Mouse (Mus musculus): ENCODE results near the gene Hoxc11. TPM values are rescaled to one million over a fixed set of nuclear protein-coding genes. Genes with fewer than 3 reads are reported as not detected.

Gene Hoxc11
- total and polyA plus RNA-seq, 2 experiments: not detected

DNA sequence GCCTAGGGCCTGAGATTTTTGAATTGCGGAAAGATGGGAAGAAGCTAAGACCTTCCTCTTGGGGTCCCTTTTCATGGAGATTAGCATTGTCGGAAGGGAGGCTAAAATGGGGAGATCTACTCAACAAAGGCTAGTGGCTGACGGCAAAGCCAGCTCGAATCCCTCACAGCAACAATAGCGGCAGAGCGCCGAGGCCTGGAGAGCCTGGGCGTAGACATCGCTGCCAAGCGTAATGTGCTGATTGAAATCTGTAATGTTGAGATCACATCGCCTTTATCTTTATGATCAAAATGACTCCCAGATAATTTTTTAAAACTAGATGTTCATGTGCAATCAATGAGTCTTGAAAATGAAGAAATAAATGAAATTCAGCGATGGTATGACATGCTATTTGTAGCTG is 19.8 kb upstream of the Hoxc11 start:
- H3K36me3 ChIP-seq (ENCODE audit: control insufficient read depth, insufficient read depth, low read length): no peaks in the 10 kb centered on the region
- H3K4me1 ChIP-seq (ENCODE audit: control insufficient read depth, insufficient read depth, low read length): no peaks in the 10 kb centered on the region
- no peak overlapping the region for H3K9ac ChIP-seq (ENCODE audit: low read depth, low read length)
- TF ChIP-seq POLR2A (IDR thresholded peaks at IDR 0.05; ENCODE audit: extremely low read depth, insufficient read depth, low read length) (no peak), CTCF (IDR thresholded peaks at IDR 0.05; ENCODE audit: low read depth, low read length) (no peak)
- H3K79me2 ChIP-seq (ENCODE audit: control insufficient read depth, insufficient read depth, low read length): 0 out of 2 replicates have a peak, but pooled peaks cover 3% of the 10 kb centered on the region
- H3K27ac ChIP-seq (replicated peaks; ENCODE audit: insufficient read depth, low read depth, low read length): no peak overlapping the region
- H3K27me3 ChIP-seq (ENCODE audit: control insufficient read depth, insufficient read depth, low read length): peaks cover 30% of the 10 kb centered on the region
- 6% methylated on average over 12 of the region's 12 CpGs for WGBS
- no peak overlapping the region for H3K4me3 ChIP-seq (ENCODE audit: insufficient read depth, low read depth, low read length)
- DNase-seq (ENCODE audit: extremely low read depth, low read depth, low spot score): no peak

- no peak for TF ChIP-seq CTCF (IDR thresholded peaks at IDR 0.05; ENCODE audit: low read depth, low read length)
- TF ChIP-seq POLR2A (IDR thresholded peaks at IDR 0.05; ENCODE audit: extremely low read depth, insufficient read depth, low read length): no peak
- H3K9ac ChIP-seq (ENCODE audit: low read depth, low read length): no peak overlapping the region
- no peak overlapping the region for H3K4me3 ChIP-seq (ENCODE audit: insufficient read depth, low read depth, low read length)
- no peak for DNase-seq (ENCODE audit: extremely low read depth, low read depth, low spot score)
- H3K79me2 ChIP-seq (ENCODE audit: control insufficient read depth, insufficient read depth, low read length): 0 out of 2 replicates have a peak, but pooled peaks cover 3% of the 10 kb centered on the region
- 2% methylated on average over 26 of the region's 27 CpGs for WGBS
- no peaks in the 10 kb centered on the region for H3K36me3 ChIP-seq (ENCODE audit: control insufficient read depth, insufficient read depth, low read length)
- no peak overlapping the region for H3K27ac ChIP-seq (replicated peaks; ENCODE audit: insufficient read depth, low read depth, low read length)
- peaks cover 32% of the 10 kb centered on the region for H3K27me3 ChIP-seq (ENCODE audit: control insufficient read depth, insufficient read depth, low read length)
- H3K4me1 ChIP-seq (ENCODE audit: control insufficient read depth, insufficient read depth, low read length): no peaks in the 10 kb centered on the region
Observed at GRCm38 (mm10) chr15:102934897-102935296, 19.3 kb upstream of the Hoxc11 start.

GRCm38 (mm10) chr15:102936279-102936972 is 17.8 kb upstream of the Hoxc11 start, which contains the start of gene Hoxc12:
TSS of gene Hoxc12 (plus strand) at chr15:102936757.
- no peak within 1 kb of the TSS for H3K4me3 ChIP-seq (ENCODE audit: insufficient read depth, low read depth, low read length)
- no peak for TF ChIP-seq POLR2A (IDR thresholded peaks at IDR 0.05; ENCODE audit: extremely low read depth, insufficient read depth, low read length)
- no peak for TF ChIP-seq CTCF (IDR thresholded peaks at IDR 0.05; ENCODE audit: low read depth, low read length)
- H3K9ac ChIP-seq (ENCODE audit: low read depth, low read length): no peak within 1 kb of the TSS
- H3K79me2 ChIP-seq (ENCODE audit: control insufficient read depth, insufficient read depth, low read length): 0 out of 2 replicates have a peak, but pooled peaks cover 3% of the 10 kb centered on the region
- peaks cover 29% of the 10 kb centered on the region for H3K27me3 ChIP-seq (ENCODE audit: control insufficient read depth, insufficient read depth, low read length)
- 4% methylated on average over 31 of the region's 31 CpGs for WGBS
- H3K36me3 ChIP-seq (ENCODE audit: control insufficient read depth, insufficient read depth, low read length): no peaks in the 10 kb centered on the region
- H3K4me1 ChIP-seq (ENCODE audit: control insufficient read depth, insufficient read depth, low read length): no peaks in the 10 kb centered on the region
- H3K27ac ChIP-seq (replicated peaks; ENCODE audit: insufficient read depth, low read depth, low read length): no peak within 1 kb of the TSS
- no peak for DNase-seq (ENCODE audit: extremely low read depth, low read depth, low spot score)

GRCm38 (mm10) chr15:102937036-102937666 is 17.1 kb upstream of the Hoxc11 start:
- 0 out of 2 replicates have a peak, but pooled peaks cover 3% of the 10 kb centered on the region for H3K79me2 ChIP-seq (ENCODE audit: control insufficient read depth, insufficient read depth, low read length)
- no peaks in the 10 kb centered on the region for H3K36me3 ChIP-seq (ENCODE audit: control insufficient read depth, insufficient read depth, low read length)
- no peak overlapping the region for H3K4me3 ChIP-seq (ENCODE audit: insufficient read depth, low read depth, low read length)
- H3K9ac ChIP-seq (ENCODE audit: low read depth, low read length): no peak overlapping the region
- WGBS: 4% methylated on average over 50 of the region's 50 CpGs
- DNase-seq (ENCODE audit: extremely low read depth, low read depth, low spot score): no peak
- TF ChIP-seq CTCF (IDR thresholded peaks at IDR 0.05; ENCODE audit: low read depth, low read length): no peak
- no peak for TF ChIP-seq POLR2A (IDR thresholded peaks at IDR 0.05; ENCODE audit: extremely low read depth, insufficient read depth, low read length)
- no peaks in the 10 kb centered on the region for H3K4me1 ChIP-seq (ENCODE audit: control insufficient read depth, insufficient read depth, low read length)
- no peak overlapping the region for H3K27ac ChIP-seq (replicated peaks; ENCODE audit: insufficient read depth, low read depth, low read length)
- H3K27me3 ChIP-seq (ENCODE audit: control insufficient read depth, insufficient read depth, low read length): peaks cover 24% of the 10 kb centered on the region

- DNase-seq (ENCODE audit: extremely low read depth, low read depth, low spot score): no peak
- TF ChIP-seq CTCF (IDR thresholded peaks at IDR 0.05; ENCODE audit: low read depth, low read length): no peak
- TF ChIP-seq POLR2A (IDR thresholded peaks at IDR 0.05; ENCODE audit: extremely low read depth, insufficient read depth, low read length): no peak
- no peak overlapping the region for H3K27ac ChIP-seq (replicated peaks; ENCODE audit: insufficient read depth, low read depth, low read length)
- H3K9ac ChIP-seq (ENCODE audit: low read depth, low read length): no peak overlapping the region
- H3K79me2 ChIP-seq (ENCODE audit: control insufficient read depth, insufficient read depth, low read length): 0 out of 2 replicates have a peak, but pooled peaks cover 3% of the 10 kb centered on the region
- H3K4me3 ChIP-seq (ENCODE audit: insufficient read depth, low read depth, low read length): no peak overlapping the region
- WGBS: 4% methylated on average over 34 of the region's 34 CpGs
- H3K36me3 ChIP-seq (ENCODE audit: control insufficient read depth, insufficient read depth, low read length): no peaks in the 10 kb centered on the region
- H3K27me3 ChIP-seq (ENCODE audit: control insufficient read depth, insufficient read depth, low read length): peaks cover 34% of the 10 kb centered on the region
- H3K4me1 ChIP-seq (ENCODE audit: control insufficient read depth, insufficient read depth, low read length): no peaks in the 10 kb centered on the region
Observed at GRCm38 (mm10) chr15:102939256-102940155, 14.7 kb upstream of the Hoxc11 start.

Measured in liver, adult 2 months (tissue).